In genomic region chr13:49584307-49585005, GRCm38 (mm10) we compare ENCODE assay signal across 11 mouse cellular contexts. TPM values are rescaled to one million over a fixed set of nuclear protein-coding genes. Genes with fewer than 3 reads are reported as not detected.
A peak's percentile ranks its signal among the peaks of the same experiment; 100 is the strongest.
DNase-seq lines count a peak whose midpoint lies in the region; ATAC-seq and TF ChIP-seq lines count a peak whose summit lies in the region.
"Had no signal": no experiment of that assay in that cellular context is flagged by ENCODE, and none has a peak within 500 bp of the region (broad histone marks: within the 10 kb centered on the region; RNA-seq: fewer than 3 reads in every experiment).

No protein-coding gene starts in this region.

- H3K4me1 ChIP-seq in forebrain, embryonic 14.5 days (ENCODE audit: control insufficient read depth, insufficient read depth, low read length) = no peaks in the 10 kb centered on the region
- H3K4me1 ChIP-seq in forebrain, embryonic 15.5 days = no peaks in the 10 kb centered on the region
- no peaks in the 10 kb centered on the region for H3K4me1 ChIP-seq in lung, adult 2 months (ENCODE audit: control insufficient read depth, insufficient read depth, low read length)
- H3K4me1 ChIP-seq: intestine, embryonic 15.5 days; liver, embryonic 13.5 days had no signal

- H3K4me2 ChIP-seq in forebrain, embryonic 14.5 days (ENCODE audit: low read length) = no peak overlapping the region
- H3K4me2 ChIP-seq in forebrain, embryonic 15.5 days (replicated peaks) = no peak overlapping the region
- H3K4me2 ChIP-seq: intestine, embryonic 15.5 days; liver, embryonic 13.5 days had no signal

- peak; percentile 9 for DNase-seq in forebrain, embryonic 14.5 days (ENCODE audit: low spot score)
- peak; percentile 42 for DNase-seq in lung, postnatal 10 days
- DNase-seq in lung, adult 2 months = no peak
- DNase-seq in gastrocnemius, postnatal 36 days = peak; percentile 21 to 52
- DNase-seq in ovary, postnatal 14 days (ENCODE audit: low spot score) = peak; percentile 17
- DNase-seq: liver, embryonic 13.5 days had no signal

- intact Hi-C loops in gastrocnemius, postnatal 36 days (cut with DNase I) = no loop called here

- no peaks in the 10 kb centered on the region for H3K36me3 ChIP-seq in forebrain, embryonic 14.5 days (ENCODE audit: control insufficient read depth, insufficient read depth, low read length)
- no peaks in the 10 kb centered on the region for H3K36me3 ChIP-seq in forebrain, embryonic 15.5 days
- H3K36me3 ChIP-seq: intestine, embryonic 15.5 days; liver, embryonic 13.5 days had no signal

- no peaks in the 10 kb centered on the region for H3K27me3 ChIP-seq in forebrain, embryonic 14.5 days (replicated peaks; ENCODE audit: control insufficient read depth, insufficient read depth, low read length)
- H3K27me3 ChIP-seq in forebrain, embryonic 15.5 days = no peaks in the 10 kb centered on the region
- H3K27me3 ChIP-seq: intestine, embryonic 15.5 days; liver, embryonic 13.5 days had no signal

- no peaks in the 10 kb centered on the region for H3K9me3 ChIP-seq in forebrain, embryonic 14.5 days (replicated peaks; ENCODE audit: control insufficient read depth, low read length)
- H3K9me3 ChIP-seq in forebrain, embryonic 15.5 days = no peaks in the 10 kb centered on the region
- H3K9me3 ChIP-seq: intestine, embryonic 15.5 days; liver, embryonic 13.5 days had no signal

- H3K9ac ChIP-seq in forebrain, embryonic 14.5 days (ENCODE audit: low read length) = no peak overlapping the region
- no peak overlapping the region for H3K9ac ChIP-seq in forebrain, embryonic 15.5 days (replicated peaks)
- H3K9ac ChIP-seq: intestine, embryonic 15.5 days; liver, embryonic 13.5 days had no signal

- H3K4me3 ChIP-seq in forebrain, embryonic 14.5 days (ENCODE audit: low read depth, low read length) = no peak overlapping the region
- H3K4me3 ChIP-seq in forebrain, embryonic 15.5 days = no peak overlapping the region
- H3K4me3 ChIP-seq in lung, adult 2 months (replicated peaks; ENCODE audit: extremely low read depth, low read depth, low read length) = no peak overlapping the region
- H3K4me3 ChIP-seq: intestine, embryonic 15.5 days; liver, embryonic 13.5 days had no signal

- no peak for TF ChIP-seq POLR2A in lung, adult 2 months (IDR thresholded peaks at IDR 0.05; ENCODE audit: borderline replicate concordance, extremely low read depth, low read depth, low read length)

- 84% methylated on average over 8 of the region's 8 CpGs for WGBS in forebrain, embryonic 14.5 days
- 82% methylated on average over 8 of the region's 8 CpGs for WGBS in forebrain, embryonic 15.5 days
- WGBS in lung, adult 2 months = 62% methylated on average over 8 of the region's 8 CpGs

- H3K27ac ChIP-seq in forebrain, embryonic 14.5 days (ENCODE audit: low read depth, low read length) = no peak overlapping the region
- no peak overlapping the region for H3K27ac ChIP-seq in forebrain, embryonic 15.5 days (replicated peaks)
- H3K27ac ChIP-seq: intestine, embryonic 15.5 days; liver, embryonic 13.5 days had no signal

- TF ChIP-seq CTCF in lung, adult 2 months (IDR thresholded peaks at IDR 0.05; ENCODE audit: insufficient read depth, low read length) = no peak

- no peak for ATAC-seq in forebrain, embryonic 14.5 days
- no peak for ATAC-seq in forebrain, embryonic 15.5 days (replicated peaks)
- ATAC-seq in inflammation-experienced regulatory T-cells, adult 6 months = no peak
- ATAC-seq in erythroblast, adult 5-6 weeks (replicated peaks; ENCODE audit: low FRiP score, poor library complexity, severe bottlenecking) = no peak
- ATAC-seq: CD4-positive, CD25-positive, alpha-beta regulatory T cell, adult 4 months; intestine, embryonic 15.5 days had no signal

RNA-seq across cellular contexts. Expression of gene Omd, which starts 2.2 kb away (rescaled TPM):
- 0.22 and 0.93 TPM in 2 replicates for polyA plus RNA-seq in forebrain, embryonic 14.5 days (2014; fragmentation: Nextera tagmentation; extraction: Ambion mirVana)
- 0.47 and 0.66 TPM in 2 replicates for polyA plus RNA-seq in forebrain, embryonic 15.5 days (2015; fragmentation: Nextera tagmentation; extraction: Ambion mirVana)
- 0.23 and 0.73 TPM in 2 replicates for polyA plus RNA-seq in lung, adult 2 months (2012; rRNA removed)
- 1 to 10 TPM; 2.0 to 2.1 TPM for total RNA-seq in gastrocnemius, postnatal 36 days (2021)
- polyA plus RNA-seq in inflammation-experienced regulatory T-cells, adult 6 months (2017; shearing (Covaris generic)) = 1 to 10 TPM in 1 of 3 experiments, under 1 TPM in 2; 0.35 to 1.2 (median 0.37) TPM
- 1.5 TPM in 1 of 2 replicates, not detected in the other for total RNA-seq in erythroblast, adult 5-6 weeks (2015; ENCODE audit: low replicate concordance)
- total RNA-seq in erythroblast, adult 5-6 weeks (2017; ENCODE audit: low replicate concordance) = 1.4 TPM in 1 of 2 replicates, not detected in the other

RNA-seq across cellular contexts. Expression of gene Ogn, which starts 23.4 kb away (rescaled TPM):
- 10.8 and 16.5 TPM in 2 replicates for polyA plus RNA-seq in forebrain, embryonic 14.5 days (2014; fragmentation: Nextera tagmentation; extraction: Ambion mirVana)
- 7.7 and 9.5 TPM in 2 replicates for polyA plus RNA-seq in forebrain, embryonic 15.5 days (2015; fragmentation: Nextera tagmentation; extraction: Ambion mirVana)
- 28.7 and 53.1 TPM in 2 replicates for polyA plus RNA-seq in lung, adult 2 months (2012; rRNA removed)
- 10 to 100 TPM; 23.1 to 26.8 TPM for total RNA-seq in gastrocnemius, postnatal 36 days (2021)
- polyA plus RNA-seq in inflammation-experienced regulatory T-cells, adult 6 months (2017; shearing (Covaris generic)) = under 1 TPM in 2 of 3 experiments, not detected in 1; 0.21 to 0.36 TPM
- 5.8 TPM in 1 of 2 replicates, not detected in the other for total RNA-seq in erythroblast, adult 5-6 weeks (2015; ENCODE audit: low replicate concordance)
- 1.3 TPM in 1 of 2 replicates, not detected in the other for total RNA-seq in erythroblast, adult 5-6 weeks (2017; ENCODE audit: low replicate concordance)

RNA-seq across cellular contexts. Expression of gene Aspn, which starts 40.2 kb away (rescaled TPM):
- 0.52 and 0.69 TPM in 2 replicates for polyA plus RNA-seq in forebrain, embryonic 14.5 days (2014; fragmentation: Nextera tagmentation; extraction: Ambion mirVana)
- polyA plus RNA-seq in forebrain, embryonic 15.5 days (2015; fragmentation: Nextera tagmentation; extraction: Ambion mirVana) = 0.43 and 0.53 TPM in 2 replicates
- polyA plus RNA-seq in lung, adult 2 months (2012; rRNA removed) = 0.98 and 4.0 TPM in 2 replicates
- total RNA-seq in gastrocnemius, postnatal 36 days (2021) = 10 to 100 TPM; 18.0 to 20.4 TPM
- polyA plus RNA-seq in inflammation-experienced regulatory T-cells, adult 6 months (2017; shearing (Covaris generic)) = under 1 TPM in 1 of 3 experiments, not detected in 2; 0.25 TPM
- not detected in 2 replicates for total RNA-seq in erythroblast, adult 5-6 weeks (2015; ENCODE audit: low replicate concordance)
- total RNA-seq in erythroblast, adult 5-6 weeks (2017; ENCODE audit: low replicate concordance) = not detected in 2 replicates
- polyA plus RNA-seq: CD4-positive, CD25-positive, alpha-beta regulatory T cell, adult 4 months had no signal
